Mouse (Mus musculus) forebrain, embryonic 11.5 days (tissue): ENCODE results near the gene Clasp2. TPM values are rescaled to one million over a fixed set of nuclear protein-coding genes. Genes with fewer than 3 reads are reported as not detected.

ENCODE experiments used
- ATAC-seq: fragments of 200-750 bp; cut with Nextera tagmentation; replicated peaks from 2 replicates; pipeline ENCODE4 v1.8.0; 2017; ENCODE audit warnings: moderate TSS enrichment; ENCODE audit not compliant: low FRiP score
- DNase-seq: peaks from one replicate; pipeline ENCODE4 v3.0.0-alpha.2; 2017; ENCODE audit warnings: low spot score
- H3K27ac ChIP-seq: fragments of 300-500 bp; sonication (generic); 2 replicates; pipeline ENCODE4 v1.5.1; 2014; ENCODE audit warnings: low read depth, low read length
- H3K27me3 ChIP-seq: fragments of 300-500 bp; sonication (generic); 2 replicates; pipeline ENCODE4 v1.6.1; 2014; ENCODE audit warnings: mild to moderate bottlenecking, low read length, mixed read lengths; ENCODE audit not compliant: control insufficient read depth, insufficient read depth
- H3K36me3 ChIP-seq: fragments of 300-500 bp; sonication (generic); 2 replicates; pipeline ENCODE4 v1.6.1; 2014; ENCODE audit warnings: mild to moderate bottlenecking, low read length, moderate library complexity, mixed read lengths; ENCODE audit not compliant: control insufficient read depth, insufficient read depth
- H3K4me1 ChIP-seq: fragments of 300-500 bp; sonication (generic); replicated peaks from 2 replicates; pipeline ENCODE4 v1.6.1; 2014; ENCODE audit warnings: low read length, mixed read lengths; ENCODE audit not compliant: control insufficient read depth, insufficient read depth
- H3K4me2 ChIP-seq: fragments of 300-500 bp; sonication (generic); 2 replicates; pipeline ENCODE4 v1.6.1; 2014; ENCODE audit warnings: low read depth, mild to moderate bottlenecking, low read length, moderate library complexity, mixed read lengths; ENCODE audit not compliant: severe bottlenecking
- H3K4me3 ChIP-seq: fragments of 300-500 bp; sonication (generic); 2 replicates; pipeline ENCODE4 v1.5.1; 2014; ENCODE audit warnings: low read depth, low read length
- H3K9ac ChIP-seq: fragments of 300-500 bp; sonication (generic); 2 replicates; pipeline ENCODE4 v1.6.1; 2014; ENCODE audit warnings: low read length
- H3K9me3 ChIP-seq: fragments of 300-500 bp; sonication (generic); 2 replicates; pipeline ENCODE4 v1.6.1; 2016; ENCODE audit warnings: low read length, mixed read lengths; ENCODE audit not compliant: control insufficient read depth
- WGBS: fragments of 180-500 bp; shearing (Covaris S2); extraction: QIAGEN DNeasy Blood & Tissue Kit; methylation state at CpG from one replicate; pipeline ENCODE4 v1.1.7; 2014; 5-methylcytosine and 5-hydroxymethylcytosine counted together
- polyA plus RNA-seq: library from polyadenylated mRNA; unstranded; fragments of >200 nt; fragmentation: Nextera tagmentation; extraction: Ambion mirVana; gene quantifications from 2 replicates; pipeline ENCODE4 v1.2.1, GENCODE M21; 2014

Gene Clasp2
- polyA plus RNA-seq, 1 experiment from 2014 or later, result 59.2 TPM

- no peak overlapping the region for H3K9ac ChIP-seq
- H3K4me3 ChIP-seq, result no peak overlapping the region
- DNase-seq, result no peak
- no peak overlapping the region for H3K4me2 ChIP-seq
- no peak for ATAC-seq
- H3K9me3 ChIP-seq, result no peaks in the 10 kb centered on the region
- no peaks in the 10 kb centered on the region for H3K4me1 ChIP-seq
- H3K27ac ChIP-seq, result no peak overlapping the region
- H3K27me3 ChIP-seq, result no peaks in the 10 kb centered on the region
- H3K36me3 ChIP-seq, result no peaks in the 10 kb centered on the region; the same call in 1 of the 2 replicates
- 80% methylated on average over 5 of the region's 5 CpGs for WGBS
Observed at GRCm38 (mm10) chr9:113813086-113813485, 71.8 kb downstream of the Clasp2 start.

- no peaks in the 10 kb centered on the region for H3K9me3 ChIP-seq
- no peaks in the 10 kb centered on the region for H3K27me3 ChIP-seq
- ATAC-seq (no peak), DNase-seq (no peak)
- 83% methylated on average over 2 of the region's 2 CpGs for WGBS
- H3K36me3 ChIP-seq, result no peaks in the 10 kb centered on the region; the same call in 1 of the 2 replicates
- H3K27ac ChIP-seq, result no peak overlapping the region
- no peak overlapping the region for H3K9ac ChIP-seq
- H3K4me2 ChIP-seq, result no peak overlapping the region
- H3K4me1 ChIP-seq, result no peaks in the 10 kb centered on the region
- H3K4me3 ChIP-seq, result no peak overlapping the region
Observed at GRCm38 (mm10) chr9:113815836-113816235, 74.6 kb downstream of the Clasp2 start.

DNA sequence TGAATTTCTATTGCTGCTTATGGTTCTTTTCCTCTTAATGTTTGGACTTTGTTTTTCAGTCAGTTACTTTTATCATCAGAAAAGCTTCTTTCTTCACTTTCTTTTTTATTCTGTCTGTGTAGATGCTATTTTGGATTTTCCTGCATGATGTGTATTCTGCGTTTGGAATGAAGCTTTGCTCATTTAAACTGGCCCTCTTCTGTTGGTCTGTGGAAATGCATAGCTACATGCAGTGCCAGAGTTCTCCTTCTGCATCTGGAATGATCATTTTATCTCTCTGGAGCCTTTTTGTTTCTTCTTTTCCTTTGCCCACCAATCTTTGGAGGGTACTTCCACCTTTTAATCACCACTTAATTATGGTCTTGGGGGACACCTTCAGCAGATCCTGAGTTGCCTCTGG is 80.9 kb downstream of the Clasp2 start:
- ATAC-seq, result no peak
- no peak for DNase-seq
- no peak overlapping the region for H3K4me3 ChIP-seq
- no peaks in the 10 kb centered on the region for H3K36me3 ChIP-seq
- H3K27ac ChIP-seq, result no peak overlapping the region
- no peaks in the 10 kb centered on the region for H3K9me3 ChIP-seq
- WGBS, result 73% methylated on average over 1 of the region's 1 CpGs
- H3K27me3 ChIP-seq, result no peaks in the 10 kb centered on the region
- no peak overlapping the region for H3K9ac ChIP-seq
- H3K4me2 ChIP-seq, result no peak overlapping the region
- no peaks in the 10 kb centered on the region for H3K4me1 ChIP-seq

GRCm38 (mm10) chr9:113828719-113829118 is 87.4 kb downstream of the Clasp2 start:
- DNase-seq, result no peak
- no peak for ATAC-seq
- H3K27me3 ChIP-seq, result no peaks in the 10 kb centered on the region

DNA sequence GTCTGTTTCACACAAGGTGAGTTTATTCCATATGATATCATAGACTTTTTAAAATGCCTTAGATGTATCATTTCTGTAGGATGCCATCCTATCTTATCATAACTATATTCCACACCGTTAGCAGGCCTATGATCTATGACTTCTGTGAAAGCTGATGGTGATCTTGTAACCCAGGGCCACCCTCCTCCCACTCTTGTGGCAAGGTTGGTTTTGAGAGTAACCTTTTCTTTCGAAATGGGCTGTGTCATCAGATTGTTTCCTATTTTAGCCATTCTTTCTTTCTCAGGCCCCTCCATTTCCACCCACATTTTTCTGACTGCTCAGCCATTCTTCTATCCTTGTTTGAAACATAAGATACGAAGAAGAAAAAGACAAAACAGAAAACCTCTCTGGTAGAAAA is 88.9 kb downstream of the Clasp2 start:
- Histone ChIP-seq H3K27ac (no peak overlapping the region), H3K27me3 (no peaks in the 10 kb centered on the region), H3K4me1 (no peaks in the 10 kb centered on the region), H3K9me3 (no peaks in the 10 kb centered on the region), H3K36me3 (no peaks in the 10 kb centered on the region), H3K4me3 (no peak overlapping the region), H3K4me2 (no peak overlapping the region), H3K9ac (no peak overlapping the region)
- DNase-seq (no peak), ATAC-seq (no peak)
- WGBS, result 87% methylated on average over 3 of the region's 3 CpGs

More at GRCm38 (mm10) chr9:113828719-113829118, 87.4 kb downstream of the Clasp2 start:
- no peak overlapping the region for H3K4me2 ChIP-seq
- no peaks in the 10 kb centered on the region for H3K4me1 ChIP-seq
- no peaks in the 10 kb centered on the region for H3K9me3 ChIP-seq
- H3K4me3 ChIP-seq, result no peak overlapping the region
- 83% methylated on average over 9 of the region's 9 CpGs for WGBS
- H3K36me3 ChIP-seq, result no peaks in the 10 kb centered on the region
- H3K27ac ChIP-seq, result no peak overlapping the region
- no peak overlapping the region for H3K9ac ChIP-seq

GRCm38 (mm10) chr9:113833481-113833880 is 92.2 kb downstream of the Clasp2 start:
- Histone ChIP-seq H3K4me3 (no peak overlapping the region), H3K27me3 (no peaks in the 10 kb centered on the region), H3K9me3 (no peaks in the 10 kb centered on the region), H3K4me1 (no peaks in the 10 kb centered on the region), H3K27ac (no peak overlapping the region), H3K4me2 (no peak overlapping the region), H3K9ac (no peak overlapping the region), H3K36me3 (no peaks in the 10 kb centered on the region)
- whole genome bisulfite sequencing, result 93% methylated on average over 7 of the region's 7 CpGs
- DNase-seq, result no peak
- ATAC-seq, result no peak

- Histone ChIP-seq H3K27ac (no peak overlapping the region), H3K4me2 (no peak overlapping the region), H3K4me3 (no peak overlapping the region), H3K27me3 (no peaks in the 10 kb centered on the region), H3K36me3 (no peaks in the 10 kb centered on the region), H3K9me3 (no peaks in the 10 kb centered on the region), H3K4me1 (no peaks in the 10 kb centered on the region), H3K9ac (no peak overlapping the region)
- 86% methylated on average over 4 of the region's 4 CpGs for WGBS
- no peak for ATAC-seq
- DNase-seq, result no peak
Observed at GRCm38 (mm10) chr9:113837001-113837400, 95.7 kb downstream of the Clasp2 start.

DNA sequence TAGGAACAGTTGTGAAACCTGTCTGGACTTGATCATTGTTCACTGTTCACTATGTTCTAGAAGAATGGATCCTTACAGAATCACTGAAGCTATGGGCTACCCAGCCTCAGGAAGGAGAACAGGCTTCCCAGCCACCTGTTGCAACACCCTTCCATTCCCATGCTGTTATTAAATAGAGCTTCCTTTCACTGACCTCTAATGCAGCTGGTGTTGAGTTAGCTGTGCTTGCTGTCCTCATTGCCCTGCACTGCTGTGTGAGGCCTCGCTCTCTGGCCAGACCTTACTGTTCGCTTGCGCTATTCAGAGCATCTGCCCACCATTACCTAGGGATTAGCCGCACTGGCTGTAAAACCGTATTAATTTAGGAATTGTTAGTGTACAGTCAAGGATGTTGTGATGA is 96.2 kb downstream of the Clasp2 start:
- Histone ChIP-seq H3K9me3 (no peaks in the 10 kb centered on the region), H3K4me1 (no peaks in the 10 kb centered on the region), H3K9ac (no peak overlapping the region), H3K36me3 (no peaks in the 10 kb centered on the region), H3K4me2 (no peak overlapping the region), H3K27me3 (no peaks in the 10 kb centered on the region), H3K27ac (no peak overlapping the region), H3K4me3 (no peak overlapping the region)
- DNase-seq, result no peak
- WGBS, result 95% methylated on average over 5 of the region's 5 CpGs
- ATAC-seq, result no peak

DNA sequence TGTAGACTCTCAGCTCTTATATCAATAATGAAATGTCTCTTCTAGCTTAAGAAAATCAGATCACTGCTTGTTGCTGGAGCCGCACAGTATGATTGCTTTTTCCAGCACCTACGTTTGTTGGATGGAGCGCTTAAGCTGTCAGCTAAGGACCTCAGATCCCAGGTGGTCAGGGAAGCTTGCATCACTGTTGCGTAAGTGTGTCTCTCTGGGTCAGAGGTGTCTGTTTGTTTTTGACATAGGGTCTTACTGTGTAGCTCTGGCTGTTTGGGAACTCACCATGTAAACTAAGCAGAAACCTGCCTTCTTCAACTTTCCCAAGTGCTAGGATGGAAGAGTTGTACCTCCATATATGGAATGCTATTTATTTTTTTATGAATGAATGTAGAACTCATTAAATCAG is 102.8 kb downstream of the Clasp2 start:
- Histone ChIP-seq H3K9ac (no peak overlapping the region), H3K4me1 (no peaks in the 10 kb centered on the region), H3K36me3 (no peaks in the 10 kb centered on the region; the same call in 1 of the 2 replicates), H3K27ac (no peak overlapping the region), H3K4me2 (no peak overlapping the region), H3K4me3 (no peak overlapping the region), H3K27me3 (no peaks in the 10 kb centered on the region), H3K9me3 (no peaks in the 10 kb centered on the region)
- no peak for ATAC-seq
- WGBS, result 93% methylated on average over 4 of the region's 4 CpGs
- no peak for DNase-seq
